Mouse (Mus musculus): Measurements from ENCODE around the gene Ttpal. TPM values are rescaled to one million over a fixed set of nuclear protein-coding genes. Genes with fewer than 3 reads are reported as not detected.

Ttpal gene
- total RNA-seq, 1 experiment from 2014 or later: 29.4 TPM

- DNase-seq: no peak
Observed at GRCm38 (mm10) chr2:163661371-163661850, 59.3 kb downstream of the Ttpal start.

- DNase-seq: no peak
Observed at GRCm38 (mm10) chr2:163662076-163662475, 60.0 kb downstream of the Ttpal start.

GRCm38 (mm10) chr2:163662698-163663221 is 60.6 kb downstream of the Ttpal start:
- DNase-seq: no peak

- no peak for DNase-seq
Observed at GRCm38 (mm10) chr2:163663930-163664329, 61.8 kb downstream of the Ttpal start.

- no peak for DNase-seq
Observed at GRCm38 (mm10) chr2:163667045-163667444, 64.9 kb downstream of the Ttpal start.

Other genes starting within 250 kb of the Ttpal start
- gene Jph2, start 204.3 kb upstream of the Ttpal start, total RNA-seq (2021): 2.7 and 2.8 TPM in 2 replicates
- gene Oser1, start 177.6 kb upstream of the Ttpal start, total RNA-seq (2021): 34.2 and 36.7 TPM in 2 replicates
- gene Gdap1l1, start 163.8 kb upstream of the Ttpal start, total RNA-seq (2021): 2.8 and 3.7 TPM in 2 replicates
- gene Fitm2, start 129.7 kb upstream of the Ttpal start, total RNA-seq (2021): 61.2 and 74.5 TPM in 2 replicates
- gene R3hdml, start 110.0 kb upstream of the Ttpal start, total RNA-seq (2021): not detected in 2 replicates
- 2.4 TPM in 1 of 2 replicates, not detected in the other for gene Hnf4a, start 95.5 kb upstream of the Ttpal start, total RNA-seq (2021)
- 482 and 571 TPM in 2 replicates for gene Serinc3, start 42.8 kb downstream of the Ttpal start, total RNA-seq (2021)
- 42.5 and 47.7 TPM in 2 replicates for gene Pkig, start 56.1 kb downstream of the Ttpal start, total RNA-seq (2021)
- gene Ada, start 147.9 kb downstream of the Ttpal start, total RNA-seq (2021): 2.8 and 3.6 TPM in 2 replicates
- gene Ccn5, start 218.5 kb downstream of the Ttpal start, total RNA-seq (2021): not detected in 2 replicates

All from adrenal gland, postnatal 25 days (tissue).